Mouse (Mus musculus) gastrocnemius, postnatal 4 days (tissue): Measurements from ENCODE around the gene Amz2. TPM values are rescaled to one million over a fixed set of nuclear protein-coding genes. Genes with fewer than 3 reads are reported as not detected.

ENCODE experiments used
- DNase-seq, 2 experiments: peaks; one replicate each; pipeline ENCODE4 v3.0.0; 2021 to 2022; ENCODE audit warnings: low spot score in 2 of 2, mixed read lengths in 2 of 2
- total RNA-seq, 2 experiments: library from RNA; stranded (reverse); gene quantifications; 2 replicates each; pipeline ENCODE4 v1.2.3; 2021

The Amz2 gene
- total RNA-seq, 2 experiments from 2014 or later: 47.4 to 55.9 TPM

GRCm38 (mm10) chr11:109466987-109467386 is 41.2 kb downstream of the Amz2 start:
- no peak for DNase-seq

- DNase-seq: no peak
Measured at GRCm38 (mm10) chr11:109468133-109468532, 42.4 kb downstream of the Amz2 start.

GRCm38 (mm10) chr11:109470170-109470569 is 44.4 kb downstream of the Amz2 start:
- no peak for DNase-seq

GRCm38 (mm10) chr11:109470921-109471861 is 45.4 kb downstream of the Amz2 start:
- DNase-seq: no peak

- peak; percentile 32 to 37 for DNase-seq
Measured at GRCm38 (mm10) chr11:109472171-109472691, 46.5 kb downstream of the Amz2 start.

- no peak for DNase-seq
Measured at GRCm38 (mm10) chr11:109472821-109473170, 47.0 kb downstream of the Amz2 start.

- peak; percentile 58 to 79 for DNase-seq
Measured at GRCm38 (mm10) chr11:109473171-109474085, 47.7 kb downstream of the Amz2 start, which contains the start of the genes Arsg and Slc16a6. TSS of gene Arsg (plus strand) at chr11:109473374. TSS of gene Slc16a6 (minus strand) at chr11:109473598.

- DNase-seq: no peak
Measured at GRCm38 (mm10) chr11:109474086-109474742, 48.5 kb downstream of the Amz2 start.

- DNase-seq: no peak
Measured at GRCm38 (mm10) chr11:109474836-109475235, 49.1 kb downstream of the Amz2 start.

GRCm38 (mm10) chr11:109475717-109476116 is 50.0 kb downstream of the Amz2 start:
- DNase-seq: no peak

GRCm38 (mm10) chr11:109476241-109476640 is 50.5 kb downstream of the Amz2 start:
- no peak for DNase-seq

- DNase-seq: no peak
Measured at GRCm38 (mm10) chr11:109476653-109477052, 50.9 kb downstream of the Amz2 start.

- DNase-seq: no peak
Measured at GRCm38 (mm10) chr11:109477606-109478380, 52.0 kb downstream of the Amz2 start.

GRCm38 (mm10) chr11:109479575-109480285 is 54.0 kb downstream of the Amz2 start:
- DNase-seq: no peak

GRCm38 (mm10) chr11:109480440-109480839 is 54.7 kb downstream of the Amz2 start:
- no peak for DNase-seq

- DNase-seq: peak; percentile 41 to 66
Measured at GRCm38 (mm10) chr11:109485398-109486045, 59.8 kb downstream of the Amz2 start.

- no peak for DNase-seq
Measured at GRCm38 (mm10) chr11:109487111-109487510, 61.4 kb downstream of the Amz2 start.

GRCm38 (mm10) chr11:109487991-109488684 is 62.4 kb downstream of the Amz2 start:
- no peak for DNase-seq
